Mouse (Mus musculus) limb, embryonic 13.5 days (tissue): ENCODE measurements at regions not wholly inside any gene's neighbourhood (a gene's known extent, or its start where the extent isn't known, plus 50 kb on each side); places are given as distances from the start of the nearest gene placed in this dataset.

ENCODE experiments used
- ATAC-seq: fragments of 200-750 bp; cut with Nextera tagmentation; 2 replicates; pipeline ENCODE4 v1.8.0; 2017; ENCODE audit warnings: low read depth, moderate number of reproducible peaks, moderate TSS enrichment; ENCODE audit not compliant: low FRiP score
- H3K27ac ChIP-seq: fragments of 300-500 bp; sonication (generic); 2 replicates; pipeline ENCODE4 v1.5.1; 2015; ENCODE audit warnings: inconsistent platforms, mild to moderate bottlenecking, moderate library complexity
- H3K27me3 ChIP-seq: fragments of 300-500 bp; sonication (generic); 2 replicates; pipeline ENCODE4 v1.6.1; 2015; ENCODE audit warnings: mild to moderate bottlenecking, inconsistent platforms
- H3K36me3 ChIP-seq: fragments of 300-500 bp; sonication (generic); 2 replicates; pipeline ENCODE4 v1.6.1; 2015; ENCODE audit warnings: inconsistent platforms, mild to moderate bottlenecking, moderate library complexity
- H3K4me1 ChIP-seq: fragments of 300-500 bp; sonication (generic); 2 replicates; pipeline ENCODE4 v1.6.1; 2015; ENCODE audit warnings: inconsistent platforms
- H3K4me2 ChIP-seq: fragments of 300-500 bp; sonication (generic); replicated peaks from 2 replicates; pipeline ENCODE4 v1.6.1; 2015; ENCODE audit warnings: inconsistent platforms, mild to moderate bottlenecking, moderate library complexity
- H3K4me3 ChIP-seq: fragments of 300-500 bp; sonication (generic); 2 replicates; pipeline ENCODE4 v1.5.1; 2015; ENCODE audit warnings: moderate library complexity, mild to moderate bottlenecking, inconsistent platforms
- H3K9ac ChIP-seq: fragments of 300-500 bp; sonication (generic); 2 replicates; pipeline ENCODE4 v1.6.1; 2015; ENCODE audit warnings: mild to moderate bottlenecking, inconsistent platforms
- H3K9me3 ChIP-seq: fragments of 300-500 bp; sonication (generic); 2 replicates; pipeline ENCODE4 v1.6.1; 2016; ENCODE audit warnings: inconsistent platforms
- WGBS: fragments of 180-500 bp; shearing (Covaris S2); methylation state at CpG from one replicate; pipeline ENCODE4 v1.1.7; 2015; 5-methylcytosine and 5-hydroxymethylcytosine counted together

DNA sequence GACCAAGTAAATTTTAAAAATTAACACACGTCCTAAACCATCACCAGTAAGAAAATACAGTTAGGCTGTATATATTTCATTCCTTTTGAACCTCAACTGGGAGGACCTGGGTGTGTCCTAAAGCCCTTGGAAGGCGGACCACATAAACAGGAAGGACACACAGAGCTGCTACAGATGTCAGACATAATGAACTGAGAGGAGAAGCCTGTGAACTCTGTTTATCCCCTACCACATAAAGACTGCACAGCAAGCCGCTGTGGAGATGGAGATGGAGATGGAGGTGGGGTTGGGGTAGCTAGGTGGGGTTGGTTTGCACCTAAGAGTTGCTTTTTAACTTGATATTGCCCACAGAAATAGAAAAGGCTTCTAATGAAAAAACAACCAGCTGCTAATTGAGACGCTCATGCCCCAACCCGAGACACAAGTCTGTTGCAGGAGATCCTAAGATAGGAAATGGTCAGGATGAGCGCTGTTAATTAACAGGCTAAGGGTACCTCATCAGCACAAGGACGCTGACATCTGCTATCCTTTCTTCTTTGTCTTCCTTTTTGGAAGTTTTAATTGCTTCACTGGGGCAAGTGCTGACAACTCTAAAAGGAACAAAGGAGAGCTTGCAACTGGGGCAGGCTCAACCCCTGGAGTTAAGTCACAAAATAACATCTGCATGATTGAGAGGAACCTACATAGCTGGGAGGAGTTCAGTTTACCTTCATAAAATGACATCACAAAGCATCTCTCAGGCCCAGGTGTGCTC lies 119.3 kb upstream of the Lyplal1 start:
- Histone ChIP-seq H3K9me3 (no peaks in the 10 kb centered on the region), H3K4me2 (no peak overlapping the region), H3K36me3 (no peaks in the 10 kb centered on the region), H3K9ac (no peak overlapping the region), H3K27me3 (no peaks in the 10 kb centered on the region), H3K4me3 (no peak overlapping the region), H3K4me1 (peaks cover 23% of the 10 kb centered on the region), H3K27ac (no peak overlapping the region)
- no peak for ATAC-seq
- 50% methylated on average over 7 of the region's 7 CpGs for WGBS

- Histone ChIP-seq H3K27ac (no peak overlapping the region), H3K9ac (no peak overlapping the region), H3K4me3 (no peak overlapping the region), H3K9me3 (no peaks in the 10 kb centered on the region), H3K4me2 (no peak overlapping the region), H3K36me3 (no peaks in the 10 kb centered on the region), H3K27me3 (no peaks in the 10 kb centered on the region), H3K4me1 (peaks cover 23% of the 10 kb centered on the region)
- no peak for ATAC-seq
- 83% methylated on average over 6 of the region's 6 CpGs for WGBS
Observed at GRCm38 (mm10) chr1:186234536-186234935, 117.4 kb upstream of the Lyplal1 start.

- no peak overlapping the region for H3K4me3 ChIP-seq
- ATAC-seq = no peak
- no peak overlapping the region for H3K9ac ChIP-seq
- WGBS = 71% methylated on average over 5 of the region's 5 CpGs
- H3K9me3 ChIP-seq = no peaks in the 10 kb centered on the region; the same call in 1 of the 2 replicates
- no peaks in the 10 kb centered on the region for H3K36me3 ChIP-seq
- H3K27me3 ChIP-seq = no peaks in the 10 kb centered on the region
- no peak overlapping the region for H3K4me2 ChIP-seq
- no peak overlapping the region for H3K27ac ChIP-seq
- no peaks in the 10 kb centered on the region for H3K4me1 ChIP-seq
Observed at GRCm38 (mm10) chr1:186230476-186230875, 113.4 kb upstream of the Lyplal1 start.

DNA sequence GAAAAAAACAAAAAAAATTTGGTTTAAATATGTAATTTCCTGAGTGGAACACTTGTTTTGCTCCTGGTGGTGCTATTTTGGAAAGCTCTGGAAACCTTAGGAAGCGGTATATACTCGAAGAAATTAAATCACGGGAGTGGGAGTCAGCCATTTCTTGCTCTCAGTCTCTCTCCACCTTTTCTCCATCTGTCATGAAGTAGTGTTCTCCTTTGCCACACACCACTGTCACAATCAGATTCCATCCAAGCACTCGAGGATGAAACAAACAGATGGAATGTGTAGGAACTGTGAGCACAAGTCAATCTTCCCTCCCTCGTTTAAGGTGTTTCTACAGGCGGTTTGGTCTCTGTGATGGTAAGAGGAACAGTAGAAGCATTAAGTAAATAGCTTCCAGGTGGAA lies 112.7 kb upstream of the Lyplal1 start:
- Histone ChIP-seq H3K27me3 (no peaks in the 10 kb centered on the region), H3K9me3 (no peaks in the 10 kb centered on the region; the same call in 1 of the 2 replicates), H3K4me2 (no peak overlapping the region), H3K36me3 (no peaks in the 10 kb centered on the region), H3K9ac (no peak overlapping the region), H3K4me1 (no peaks in the 10 kb centered on the region), H3K4me3 (no peak overlapping the region), H3K27ac (no peak overlapping the region)
- ATAC-seq = no peak
- 63% methylated on average over 6 of the region's 6 CpGs for WGBS

DNA sequence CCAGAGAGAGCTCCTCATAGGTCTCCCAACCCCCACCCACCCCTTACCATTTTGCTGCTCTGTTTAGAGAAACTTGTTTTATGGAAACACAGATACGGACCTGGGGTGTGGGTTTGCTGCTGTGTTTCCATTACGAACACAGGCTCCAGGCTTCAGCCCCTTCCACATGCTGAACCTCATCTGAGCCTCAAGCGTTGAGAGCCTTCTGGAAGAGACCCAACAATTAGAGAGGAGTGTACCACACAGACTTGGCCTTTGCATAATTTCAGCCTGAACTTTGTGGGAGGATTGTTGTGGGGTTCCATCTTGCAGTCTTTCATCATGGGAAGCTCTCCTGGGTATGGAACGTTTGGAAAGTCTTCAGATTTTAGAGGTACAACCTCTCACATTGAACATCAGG lies 111.3 kb upstream of the Lyplal1 start:
- WGBS = 84% methylated on average over 4 of the region's 4 CpGs
- H3K4me2 ChIP-seq = no peak overlapping the region
- H3K36me3 ChIP-seq = no peaks in the 10 kb centered on the region
- H3K9me3 ChIP-seq = no peaks in the 10 kb centered on the region; the same call in 1 of the 2 replicates
- peaks cover 10% of the 10 kb centered on the region for H3K4me1 ChIP-seq
- no peak overlapping the region for H3K4me3 ChIP-seq
- no peaks in the 10 kb centered on the region for H3K27me3 ChIP-seq
- no peak overlapping the region for H3K27ac ChIP-seq
- ATAC-seq = no peak
- no peak overlapping the region for H3K9ac ChIP-seq

GRCm38 (mm10) chr1:186224231-186224630 lies 107.1 kb upstream of the Lyplal1 start:
- Histone ChIP-seq H3K36me3 (no peaks in the 10 kb centered on the region), H3K9ac (no peak overlapping the region), H3K9me3 (no peaks in the 10 kb centered on the region; the same call in 1 of the 2 replicates), H3K4me1 (peaks cover 12% of the 10 kb centered on the region), H3K27me3 (no peaks in the 10 kb centered on the region), H3K27ac (peak overlapping the region; percentile 34; the same call in 1 of the 2 replicates), H3K4me2 (no peak overlapping the region), H3K4me3 (no peak overlapping the region)
- 54% methylated on average over 5 of the region's 5 CpGs for WGBS
- no peak for ATAC-seq

- WGBS = 45% methylated on average over 7 of the region's 7 CpGs
- no peaks in the 10 kb centered on the region; the same call in 1 of the 2 replicates for H3K9me3 ChIP-seq
- 0 out of 2 replicates have a peak, but pooled peaks have one; percentile 51 for ATAC-seq
- H3K36me3 ChIP-seq = no peaks in the 10 kb centered on the region
- no peak overlapping the region; the same call in 1 of the 2 replicates for H3K4me2 ChIP-seq
- no peaks in the 10 kb centered on the region for H3K27me3 ChIP-seq
- peaks cover 12% of the 10 kb centered on the region for H3K4me1 ChIP-seq
- H3K9ac ChIP-seq = no peak overlapping the region
- peak overlapping the region; percentile 76 for H3K27ac ChIP-seq
- H3K4me3 ChIP-seq = no peak overlapping the region
Observed at GRCm38 (mm10) chr1:186223417-186223816, 106.3 kb upstream of the Lyplal1 start.

DNA sequence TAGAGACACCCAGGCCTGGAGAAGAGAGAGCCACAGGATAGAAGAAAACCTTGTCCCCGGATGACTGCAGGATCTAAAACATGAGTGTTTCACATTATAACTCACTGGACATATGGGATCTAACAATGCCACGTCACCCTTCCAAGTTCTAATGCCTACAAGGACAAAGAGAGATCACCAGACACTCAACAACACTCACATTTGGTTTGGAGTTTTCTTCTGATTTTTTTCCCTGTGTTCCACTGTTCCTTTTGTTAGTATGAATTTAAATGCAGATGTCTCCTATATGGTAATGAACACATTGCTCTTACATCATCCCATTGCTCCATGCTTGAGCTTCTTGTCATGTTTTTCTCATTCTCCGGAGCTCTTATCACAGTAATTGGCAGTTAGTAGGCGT lies 101.9 kb upstream of the Lyplal1 start:
- H3K36me3 ChIP-seq = no peaks in the 10 kb centered on the region
- H3K27ac ChIP-seq = no peak overlapping the region
- 88% methylated on average over 4 of the region's 4 CpGs for WGBS
- H3K4me3 ChIP-seq = no peak overlapping the region
- H3K4me2 ChIP-seq = no peak overlapping the region
- H3K9me3 ChIP-seq = peaks cover 5% of the 10 kb centered on the region; the same call in 1 of the 2 replicates
- no peak for ATAC-seq
- H3K9ac ChIP-seq = no peak overlapping the region
- peaks cover 9% of the 10 kb centered on the region for H3K4me1 ChIP-seq
- H3K27me3 ChIP-seq = no peaks in the 10 kb centered on the region

- 16% methylated on average over 3 of the region's 3 CpGs for WGBS
- Histone ChIP-seq H3K4me2 (no peak overlapping the region), H3K9ac (no peak overlapping the region), H3K27ac (no peak overlapping the region), H3K4me1 (no peaks in the 10 kb centered on the region), H3K27me3 (no peaks in the 10 kb centered on the region), H3K36me3 (no peaks in the 10 kb centered on the region; the same call in 1 of the 2 replicates), H3K4me3 (no peak overlapping the region), H3K9me3 (peaks cover 17% of the 10 kb centered on the region)
- ATAC-seq = no peak
Observed at GRCm38 (mm10) chr1:186217198-186217597, 100.1 kb upstream of the Lyplal1 start.

DNA sequence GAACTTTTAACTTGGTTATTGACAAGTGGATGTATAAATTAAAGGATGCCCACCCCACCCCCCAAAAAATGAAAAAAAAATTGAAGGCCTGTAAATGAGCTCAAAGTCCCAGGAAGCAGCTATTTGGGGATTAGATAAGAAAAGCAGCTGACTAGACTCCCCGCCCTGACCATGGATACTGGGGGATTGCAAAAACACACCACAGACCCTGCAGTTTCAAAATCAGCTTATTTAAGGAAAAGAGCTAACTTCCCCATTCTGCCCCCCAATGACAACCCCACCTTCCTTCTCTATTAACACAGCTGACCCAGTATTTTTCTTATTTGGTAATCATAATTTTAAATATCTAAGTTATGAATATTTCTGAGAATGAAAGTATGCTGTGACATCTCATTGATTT lies 87.0 kb upstream of the Lyplal1 start:
- H3K36me3 ChIP-seq = no peaks in the 10 kb centered on the region
- no peaks in the 10 kb centered on the region for H3K27me3 ChIP-seq
- no peak overlapping the region for H3K27ac ChIP-seq
- H3K9me3 ChIP-seq = no peaks in the 10 kb centered on the region
- H3K9ac ChIP-seq = no peak overlapping the region
- H3K4me3 ChIP-seq = no peak overlapping the region
- no peak for ATAC-seq
- 92% methylated on average over 1 of the region's 1 CpGs for WGBS
- no peaks in the 10 kb centered on the region for H3K4me1 ChIP-seq
- no peak overlapping the region for H3K4me2 ChIP-seq

DNA sequence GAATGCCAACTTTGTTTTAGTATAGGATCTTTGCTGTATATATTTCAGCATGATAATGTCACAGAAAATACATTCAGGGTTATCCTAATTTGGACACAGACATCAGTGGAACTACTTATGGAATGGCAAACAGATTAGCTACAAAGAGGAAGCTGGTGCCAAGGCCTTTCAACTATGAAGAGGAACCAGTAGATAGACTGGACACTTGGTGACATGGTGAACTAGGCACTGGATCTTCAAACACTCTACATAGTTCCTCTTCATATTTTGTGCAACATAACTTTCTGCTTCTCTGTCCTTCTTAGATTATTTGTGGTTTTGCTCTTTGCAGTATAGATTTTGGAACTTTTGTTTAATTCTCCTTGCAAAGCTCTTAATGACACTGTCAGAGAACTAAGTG lies 85.4 kb upstream of the Lyplal1 start:
- Histone ChIP-seq H3K9me3 (no peaks in the 10 kb centered on the region), H3K9ac (no peak overlapping the region), H3K4me2 (no peak overlapping the region), H3K4me3 (no peak overlapping the region), H3K36me3 (no peaks in the 10 kb centered on the region), H3K27me3 (no peaks in the 10 kb centered on the region), H3K4me1 (no peaks in the 10 kb centered on the region), H3K27ac (no peak overlapping the region)
- ATAC-seq = no peak

GRCm38 (mm10) chr1:186198391-186198790 lies 81.3 kb upstream of the Lyplal1 start:
- 81% methylated on average over 1 of the region's 1 CpGs for WGBS
- Histone ChIP-seq H3K9me3 (no peaks in the 10 kb centered on the region), H3K4me2 (no peak overlapping the region), H3K27ac (no peak overlapping the region), H3K36me3 (no peaks in the 10 kb centered on the region), H3K4me1 (no peaks in the 10 kb centered on the region; the same call in 1 of the 2 replicates), H3K27me3 (no peaks in the 10 kb centered on the region), H3K9ac (no peak overlapping the region), H3K4me3 (no peak overlapping the region)
- no peak for ATAC-seq

DNA sequence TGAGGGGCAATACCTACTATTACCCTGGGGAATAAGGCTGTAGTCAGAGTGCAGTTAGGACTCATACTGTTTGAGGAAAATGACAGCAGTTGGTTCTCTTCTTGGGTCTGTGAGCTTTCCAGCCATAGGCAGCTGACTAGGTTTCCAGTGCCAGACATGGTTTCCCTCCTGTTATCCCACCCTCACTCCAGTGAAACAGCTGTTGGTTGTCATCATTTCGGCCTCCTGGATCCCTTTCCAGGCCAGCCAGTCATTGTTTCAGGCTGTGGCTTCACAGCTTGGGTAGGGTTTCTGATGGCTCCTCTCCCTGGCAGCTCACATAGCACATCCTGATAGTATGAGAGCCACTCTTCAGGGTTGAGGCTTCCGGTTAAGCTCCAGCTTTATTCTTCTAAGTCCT lies 79.9 kb upstream of the Lyplal1 start:
- Histone ChIP-seq H3K27me3 (no peaks in the 10 kb centered on the region), H3K4me1 (no peaks in the 10 kb centered on the region; the same call in 1 of the 2 replicates), H3K9ac (no peak overlapping the region), H3K4me2 (no peak overlapping the region), H3K4me3 (no peak overlapping the region), H3K36me3 (no peaks in the 10 kb centered on the region), H3K9me3 (no peaks in the 10 kb centered on the region), H3K27ac (no peak overlapping the region)
- 85% methylated on average over 2 of the region's 2 CpGs for WGBS
- ATAC-seq = 0 out of 2 replicates have a peak, but pooled peaks have one; percentile 44
